Mouse (Mus musculus): ENCODE data around the gene Gm16427.
"Not testable (repeated sequence)": the region's sequence is repeated elsewhere in the genome, so short reads cannot be mapped to it uniquely, and the experiment has no call there.

Gene Gm16427

GRCm38 (mm10) chr5:93540100-93540499, at the start of gene Gm16427:
TSS of gene Gm16427 (minus strand) at chr5:93540200.
- DNase-seq (ENCODE audit: low read depth, low spot score): not testable (repeated sequence)
